Mouse (Mus musculus) urinary bladder, postnatal 25 days (tissue): ENCODE results near the gene Adi1.

Experiments
- DNase-seq: peaks from one replicate; pipeline ENCODE4 v3.0.0; 2022; ENCODE audit warnings: low spot score

Gene Adi1

GRCm38 (mm10) chr12:28675121-28675924, at the start of gene Adi1:
TSS of gene Adi1 (plus strand) at chr12:28675231.
- peak; percentile 69 for DNase-seq

DNA sequence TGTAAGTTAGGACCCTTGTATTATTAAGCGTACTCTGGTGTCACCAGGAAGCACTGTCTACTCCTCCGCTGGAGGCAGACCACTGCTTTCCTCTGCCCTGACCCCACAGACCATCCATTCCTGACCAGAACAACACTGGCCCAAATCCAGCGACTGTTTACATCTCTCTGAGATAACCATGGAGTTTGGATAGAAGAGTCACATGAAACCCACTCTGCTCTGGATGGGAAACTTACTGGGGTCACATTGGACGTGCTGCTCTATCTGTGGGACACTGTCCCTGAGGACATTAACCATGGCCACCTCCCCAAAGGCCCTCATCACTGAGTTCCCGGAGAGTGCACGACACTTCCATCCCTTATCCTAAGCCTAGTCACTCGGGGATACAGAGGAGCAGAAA, 49.6 kb upstream of the Adi1 start:
- DNase-seq: no peak

GRCm38 (mm10) chr12:28627092-28627491, 47.9 kb upstream of the Adi1 start:
- DNase-seq: no peak

- no peak for DNase-seq
Observed at GRCm38 (mm10) chr12:28628436-28628835, 46.6 kb upstream of the Adi1 start.

- no peak for DNase-seq
Observed at GRCm38 (mm10) chr12:28635058-28635534, 39.9 kb upstream of the Adi1 start.

DNA sequence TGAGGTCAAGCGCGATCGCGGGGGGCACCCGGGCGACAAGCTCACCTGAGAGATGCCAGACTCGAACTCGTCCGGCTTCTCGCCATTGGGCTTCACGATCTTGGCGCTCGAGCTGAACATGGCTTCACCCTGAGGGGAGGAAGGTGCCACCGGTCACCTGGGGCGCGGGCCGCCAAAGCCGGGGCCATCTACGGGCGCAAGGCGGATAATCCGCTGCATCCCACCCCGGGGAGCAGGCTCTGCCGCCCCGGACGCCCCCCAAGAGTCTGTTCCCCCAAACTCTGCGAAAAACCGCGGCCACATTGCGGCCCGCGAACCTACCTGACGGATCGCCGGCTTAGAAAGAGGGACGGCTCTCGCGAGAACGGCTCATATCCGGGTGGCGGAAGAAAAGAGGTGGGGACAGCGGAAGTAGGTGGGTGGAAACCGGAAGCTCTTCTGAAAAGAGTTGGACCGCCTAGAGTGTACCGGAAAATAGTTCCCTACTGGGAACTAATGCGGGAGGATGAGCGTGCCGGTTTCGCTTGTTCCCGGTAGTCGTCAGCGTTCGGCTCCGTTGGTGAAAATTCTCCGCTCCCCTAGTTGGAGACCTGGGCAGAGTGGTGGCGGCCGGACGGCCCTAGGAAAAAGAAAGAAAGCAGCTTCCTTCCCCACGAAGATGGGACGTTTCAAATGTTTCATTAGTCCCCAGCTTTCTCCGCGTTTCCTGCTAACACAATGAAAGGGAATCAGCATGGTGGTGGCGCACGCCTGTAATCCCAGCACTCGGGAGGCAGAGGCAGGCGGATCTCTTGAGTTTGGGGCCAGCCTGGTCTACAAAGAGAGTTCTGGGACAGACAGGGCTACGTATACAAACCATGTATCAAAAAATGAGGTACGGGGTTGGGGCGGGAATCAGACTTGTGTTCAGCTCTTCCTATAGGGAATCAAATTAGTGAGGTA, 39.2 kb upstream of the Adi1 start, which contains the start of gene Rps7:
Rps7 (minus strand) TSS at position 419 of the 942 bp plus-strand sequence.
- DNase-seq: peak; percentile 86

- no peak for DNase-seq
Observed at GRCm38 (mm10) chr12:28636543-28636942, 38.5 kb upstream of the Adi1 start.

DNA sequence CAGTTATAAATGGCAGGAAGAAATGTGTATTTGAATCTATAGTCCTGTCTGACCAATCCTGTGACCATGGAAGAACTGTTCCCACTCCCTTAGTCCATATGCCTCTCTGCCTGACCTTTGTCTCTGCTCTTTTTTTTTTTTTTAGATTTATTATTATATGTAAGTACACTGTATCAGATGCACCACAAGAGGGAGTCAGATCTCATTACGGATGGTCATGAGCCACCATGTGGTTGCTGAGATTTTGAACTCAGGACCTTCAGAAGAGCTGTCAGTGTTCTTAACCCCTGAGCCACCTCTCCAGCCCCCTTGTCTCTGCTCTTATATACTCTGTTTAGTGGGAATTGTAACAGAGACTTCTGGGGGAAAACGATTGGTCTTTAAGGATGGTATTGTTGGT, 36.3 kb upstream of the Adi1 start:
- no peak for DNase-seq

DNA sequence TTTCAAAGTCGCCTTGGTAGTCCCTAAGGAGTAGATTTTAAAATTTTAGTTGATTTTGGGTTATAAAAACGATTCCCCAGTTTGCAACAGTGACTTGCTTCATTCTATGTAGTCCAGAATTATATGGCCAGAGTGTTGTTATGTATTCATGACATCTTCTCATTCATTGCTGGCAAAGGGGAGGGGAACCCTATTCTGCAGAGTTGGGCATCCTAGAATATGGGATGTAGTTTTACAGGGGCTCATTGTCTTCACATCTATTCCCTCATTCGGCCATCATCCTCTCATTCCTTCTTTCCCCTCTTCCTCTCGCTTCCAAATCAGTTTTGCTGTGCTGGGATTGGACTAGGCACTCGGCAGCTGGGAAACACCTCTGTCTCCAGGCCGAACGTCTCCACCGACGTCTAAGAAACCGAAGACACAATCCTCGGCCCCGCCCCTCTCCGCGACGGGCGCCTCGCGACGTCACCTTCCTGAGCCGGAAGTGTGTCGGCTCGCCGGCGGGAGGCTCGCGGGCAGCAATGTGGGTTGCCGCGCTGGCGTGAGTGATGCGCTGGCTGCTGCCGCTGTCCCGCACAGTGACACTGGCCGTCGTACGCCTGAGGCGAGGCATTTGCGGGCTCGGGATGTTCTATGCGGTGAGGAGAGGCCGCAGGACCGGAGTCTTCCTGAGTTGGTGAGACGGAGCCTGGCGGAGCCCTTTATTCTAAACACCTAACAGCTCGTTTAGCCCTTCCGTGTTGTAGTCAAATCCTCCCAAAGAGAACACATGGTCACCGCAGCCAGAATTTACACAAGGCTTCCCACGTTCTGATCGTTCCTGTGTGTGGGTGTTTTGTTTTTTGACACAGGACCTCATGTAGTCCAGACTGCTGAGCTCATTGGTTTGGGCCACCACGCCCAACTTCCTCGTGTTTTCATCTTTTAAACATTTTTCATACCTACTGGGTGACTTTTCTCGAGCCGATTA, 25.6 kb upstream of the Adi1 start, which contains the start of gene Rnaseh1:
Rnaseh1 (plus strand) TSS at position 462 of the 970 bp plus-strand sequence.
- DNase-seq: peak; percentile 92

GRCm38 (mm10) chr12:28662628-28663027, 12.4 kb upstream of the Adi1 start:
- no peak for DNase-seq

DNA sequence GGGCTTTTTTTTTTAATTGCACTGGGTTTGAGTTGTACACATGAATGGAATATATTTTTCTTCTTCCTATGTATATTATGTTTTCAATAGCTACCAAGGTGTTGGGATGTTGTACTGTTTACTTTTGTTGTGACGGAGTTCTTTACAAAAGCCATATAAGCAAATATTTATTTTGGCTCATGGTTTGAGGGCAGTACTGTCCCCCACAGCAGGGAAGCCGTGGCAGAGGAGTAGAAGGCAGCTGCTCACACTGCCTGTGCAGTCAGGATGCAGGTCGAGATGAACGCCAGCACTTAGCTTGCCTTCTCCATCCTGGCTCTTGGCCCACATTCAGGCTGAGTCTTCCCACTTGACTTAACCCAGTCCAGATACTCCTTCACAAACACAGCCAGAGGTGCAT, 8.3 kb upstream of the Adi1 start:
- no peak for DNase-seq

- DNase-seq: no peak
Observed at GRCm38 (mm10) chr12:28667287-28667686, 7.7 kb upstream of the Adi1 start.

GRCm38 (mm10) chr12:28674038-28674720, 852 bp upstream of the Adi1 start:
- no peak for DNase-seq

DNA sequence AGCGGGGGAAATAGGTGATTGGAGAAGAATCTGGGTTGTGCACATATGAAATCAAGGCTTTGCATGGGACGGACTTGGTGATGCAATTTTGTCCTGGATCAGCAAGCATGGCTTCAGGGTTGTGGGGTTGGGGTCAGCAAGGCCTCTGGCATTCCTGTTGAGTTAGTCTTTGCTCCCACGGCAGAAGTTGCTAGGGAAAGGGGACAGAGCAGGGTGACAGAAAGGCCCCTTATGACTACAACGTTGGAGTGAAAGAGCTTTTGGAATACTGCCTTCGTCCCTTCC, 836 bp downstream of the Adi1 start:
- no peak for DNase-seq

DNA sequence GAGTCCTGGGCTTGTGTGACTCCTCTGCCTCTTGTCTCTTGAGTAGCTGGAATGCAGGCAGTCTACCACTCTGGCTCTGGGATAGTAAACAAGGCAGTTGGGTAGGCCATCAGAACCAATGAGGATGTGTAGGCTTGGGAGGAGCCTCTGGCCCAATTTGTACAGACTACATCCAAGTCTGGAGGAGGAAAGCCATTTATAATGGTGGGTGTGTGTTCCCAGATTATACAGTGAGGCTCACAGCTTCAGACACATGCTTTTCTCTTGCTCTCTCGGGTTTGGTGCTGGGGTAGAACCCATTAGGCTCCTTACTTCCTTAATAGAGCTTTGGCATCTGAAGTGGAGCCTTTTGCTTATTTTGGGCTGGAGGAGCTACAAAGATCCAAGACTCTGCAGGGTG, 9.6 kb downstream of the Adi1 start:
- DNase-seq: no peak

DNA sequence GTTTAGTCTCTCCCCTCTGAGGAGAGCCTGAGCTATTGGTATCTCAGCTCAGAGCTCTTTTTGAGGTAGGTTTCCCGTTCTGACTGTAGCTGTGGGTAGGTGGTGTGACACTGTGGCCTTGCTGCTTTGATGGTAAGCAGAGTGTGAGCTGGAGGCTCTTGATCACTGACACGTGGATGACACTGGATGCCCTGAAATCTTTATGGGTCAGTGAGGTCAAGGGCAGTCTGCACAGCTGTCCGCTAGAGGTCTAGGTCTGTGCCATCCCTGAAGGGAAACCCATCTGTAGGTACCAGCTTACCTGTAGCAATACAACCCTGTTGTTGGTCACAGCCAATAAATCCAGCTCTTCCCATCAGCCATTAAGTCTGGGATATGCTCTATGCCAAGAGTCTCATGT, 10.7 kb downstream of the Adi1 start:
- no peak for DNase-seq

- no peak for DNase-seq
Observed at GRCm38 (mm10) chr12:28686199-28686879, 11.3 kb downstream of the Adi1 start.

DNA sequence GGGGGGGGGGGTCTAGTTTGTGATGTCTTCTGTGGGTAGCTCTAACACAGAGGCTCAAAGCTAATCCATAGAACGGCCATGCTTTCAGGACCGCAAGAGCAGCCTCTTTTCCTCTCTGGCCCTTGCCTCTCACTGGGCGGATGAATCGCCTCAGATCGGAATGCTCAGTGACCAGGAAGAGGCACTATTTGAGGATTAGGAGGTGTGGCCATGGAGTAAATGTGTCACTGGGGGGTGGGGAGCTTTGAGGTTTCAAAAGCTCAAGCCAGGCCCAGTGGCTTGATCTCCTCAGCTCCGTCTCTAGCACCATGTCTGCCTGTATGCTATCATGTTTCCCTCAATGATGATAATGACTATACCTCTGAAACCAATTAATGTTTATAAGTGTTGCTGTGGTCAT, 14.0 kb downstream of the Adi1 start:
- no peak for DNase-seq

GRCm38 (mm10) chr12:28690730-28691129, 15.7 kb downstream of the Adi1 start:
- no peak for DNase-seq

GRCm38 (mm10) chr12:28693738-28694137, 18.7 kb downstream of the Adi1 start:
- DNase-seq: no peak

DNA sequence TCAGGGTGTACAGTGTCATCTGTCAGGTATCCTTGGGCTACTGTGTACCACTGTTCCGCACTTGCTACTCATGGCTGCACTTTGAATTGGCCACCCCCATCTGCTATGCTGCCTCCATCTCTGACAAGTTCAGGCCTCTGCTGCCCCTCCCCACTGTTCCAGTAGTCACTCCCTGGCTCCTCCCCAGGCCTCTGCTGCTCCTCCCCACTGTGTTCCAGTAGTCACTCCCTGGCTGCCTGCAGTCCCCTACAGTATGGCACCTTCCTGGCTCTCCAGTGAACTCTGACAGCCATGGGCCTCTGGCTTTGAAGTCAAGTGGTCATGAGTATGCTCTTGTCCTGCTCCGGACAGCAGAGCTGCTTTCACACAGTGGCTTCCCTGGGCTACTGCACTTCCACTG, 19.2 kb downstream of the Adi1 start:
- no peak for DNase-seq
